Mouse (Mus musculus): Measurements from ENCODE around the gene Camk1d. TPM values are rescaled to one million over a fixed set of nuclear protein-coding genes. Genes with fewer than 3 reads are reported as not detected.

Camk1d gene
- polyA plus RNA-seq, 1 experiment from 2014 or later = 2.1 TPM

DNA sequence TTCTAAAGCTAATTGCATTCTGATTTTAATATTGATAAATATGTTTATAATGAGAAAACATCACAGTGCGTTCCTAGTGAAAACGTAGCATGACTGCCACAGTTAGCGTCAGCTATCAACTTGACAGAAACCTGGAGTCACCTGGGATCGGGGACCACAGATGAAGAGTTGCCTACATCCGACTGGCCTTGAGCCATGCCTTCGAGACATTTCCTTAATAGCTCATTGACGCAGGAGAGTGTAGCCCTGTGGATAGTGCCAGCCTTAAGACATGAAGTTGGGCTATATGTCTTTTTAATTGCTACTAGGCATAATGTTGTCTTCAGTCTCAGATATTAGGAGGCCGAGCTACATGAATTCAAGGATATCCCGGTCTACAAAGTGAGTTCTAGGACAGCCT is 315.8 kb downstream of the Camk1d start:
- Histone ChIP-seq H3K9me3 (ENCODE audit: control insufficient read depth, low read length) (no peaks in the 10 kb centered on the region), H3K4me2 (ENCODE audit: low read depth) (no peak overlapping the region), H3K27ac (ENCODE audit: low read depth, low read length) (no peak overlapping the region), H3K36me3 (ENCODE audit: control insufficient read depth, insufficient read depth, low read length) (no peaks in the 10 kb centered on the region), H3K4me1 (ENCODE audit: control insufficient read depth, insufficient read depth, low read length) (no peaks in the 10 kb centered on the region), H3K4me3 (ENCODE audit: low read depth, low read length) (no peak overlapping the region), H3K9ac (ENCODE audit: low read length) (no peak overlapping the region), H3K27me3 (ENCODE audit: control insufficient read depth, insufficient read depth, low read length) (no peaks in the 10 kb centered on the region)
- ATAC-seq (ENCODE audit: insufficient read depth, low FRiP score, low TSS enrichment) (no peak), DNase-seq (ENCODE audit: low spot score) (no peak)
- WGBS = 94% methylated on average over 9 of the region's 9 CpGs

DNA sequence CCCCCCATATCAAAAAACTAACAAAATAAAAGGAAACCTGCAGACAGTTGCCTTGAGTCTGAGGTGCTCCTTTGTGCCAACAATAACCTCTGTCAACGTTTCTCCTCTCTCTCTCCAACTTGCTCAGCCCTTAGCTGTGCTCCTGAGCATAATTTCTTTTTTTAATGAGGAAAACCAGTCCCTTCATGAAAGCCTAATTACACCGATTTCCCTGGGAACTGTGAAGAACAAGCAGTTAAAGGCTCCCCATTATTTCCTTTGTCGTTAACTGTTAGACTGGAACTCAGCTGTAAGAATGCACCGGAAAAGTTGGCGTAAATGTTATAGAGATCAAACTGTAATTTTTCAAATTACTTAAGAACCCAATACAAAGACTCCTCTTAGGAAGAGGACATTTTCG is 316.3 kb downstream of the Camk1d start:
- Histone ChIP-seq H3K4me1 (ENCODE audit: control insufficient read depth, insufficient read depth, low read length) (no peaks in the 10 kb centered on the region), H3K4me2 (ENCODE audit: low read depth) (no peak overlapping the region), H3K27me3 (ENCODE audit: control insufficient read depth, insufficient read depth, low read length) (no peaks in the 10 kb centered on the region), H3K27ac (ENCODE audit: low read depth, low read length) (no peak overlapping the region), H3K4me3 (ENCODE audit: low read depth, low read length) (no peak overlapping the region), H3K9ac (ENCODE audit: low read length) (no peak overlapping the region), H3K36me3 (ENCODE audit: control insufficient read depth, insufficient read depth, low read length) (no peaks in the 10 kb centered on the region), H3K9me3 (ENCODE audit: control insufficient read depth, low read length) (no peaks in the 10 kb centered on the region)
- ATAC-seq (ENCODE audit: insufficient read depth, low FRiP score, low TSS enrichment) (no peak), DNase-seq (ENCODE audit: low spot score) (no peak)
- WGBS = 75% methylated on average over 6 of the region's 6 CpGs

DNA sequence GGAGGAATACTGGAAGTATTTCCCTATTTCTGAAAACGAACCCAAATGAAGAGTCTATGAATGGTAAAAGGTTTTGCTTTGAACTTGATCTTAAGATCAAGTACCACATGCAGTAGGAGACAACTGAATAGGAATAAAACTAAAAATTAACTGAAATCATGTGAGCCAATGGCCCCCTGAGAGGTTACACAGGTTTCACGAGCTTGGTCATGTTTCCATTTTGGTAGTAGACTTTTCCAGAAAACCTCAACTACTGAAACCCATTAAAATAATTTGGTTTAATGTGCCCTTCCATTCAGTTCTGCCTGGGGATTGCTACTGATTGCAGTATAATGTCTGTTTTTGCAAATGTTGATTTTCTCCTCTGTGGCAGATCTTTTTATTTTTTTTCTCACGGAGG is 316.8 kb downstream of the Camk1d start:
- Histone ChIP-seq H3K9ac (ENCODE audit: low read length) (no peak overlapping the region), H3K27ac (ENCODE audit: low read depth, low read length) (no peak overlapping the region), H3K4me3 (ENCODE audit: low read depth, low read length) (no peak overlapping the region), H3K4me2 (ENCODE audit: low read depth) (no peak overlapping the region), H3K9me3 (ENCODE audit: control insufficient read depth, low read length) (no peaks in the 10 kb centered on the region), H3K36me3 (ENCODE audit: control insufficient read depth, insufficient read depth, low read length) (no peaks in the 10 kb centered on the region), H3K4me1 (ENCODE audit: control insufficient read depth, insufficient read depth, low read length) (no peaks in the 10 kb centered on the region), H3K27me3 (ENCODE audit: control insufficient read depth, insufficient read depth, low read length) (no peaks in the 10 kb centered on the region)
- ATAC-seq (ENCODE audit: insufficient read depth, low FRiP score, low TSS enrichment) = no peak
- 82% methylated on average over 3 of the region's 3 CpGs for WGBS
- DNase-seq (ENCODE audit: low spot score) = no peak

DNA sequence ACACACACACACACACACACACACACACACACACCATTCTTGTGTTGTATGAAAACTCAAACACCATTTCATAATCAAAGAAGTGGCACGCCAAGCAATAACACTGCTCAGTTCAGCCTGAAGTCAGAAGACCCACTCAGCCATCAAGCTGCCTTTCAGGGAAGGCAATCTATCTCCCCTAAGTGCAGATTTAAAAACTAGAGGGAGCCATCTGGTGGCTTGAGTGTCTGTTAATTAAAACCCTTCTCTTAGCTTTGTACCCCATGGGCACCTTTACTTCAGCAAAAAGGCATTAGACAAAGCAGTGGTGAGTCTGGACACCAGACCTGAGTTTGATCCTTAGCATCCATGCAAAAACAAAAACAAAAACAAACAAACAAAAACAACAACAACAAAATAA is 317.9 kb downstream of the Camk1d start:
- Histone ChIP-seq H3K9me3 (ENCODE audit: control insufficient read depth, low read length) (no peaks in the 10 kb centered on the region), H3K9ac (ENCODE audit: low read length) (no peak overlapping the region), H3K27ac (ENCODE audit: low read depth, low read length) (no peak overlapping the region), H3K4me3 (ENCODE audit: low read depth, low read length) (no peak overlapping the region), H3K4me1 (ENCODE audit: control insufficient read depth, insufficient read depth, low read length) (no peaks in the 10 kb centered on the region), H3K4me2 (ENCODE audit: low read depth) (no peak overlapping the region), H3K27me3 (ENCODE audit: control insufficient read depth, insufficient read depth, low read length) (no peaks in the 10 kb centered on the region), H3K36me3 (ENCODE audit: control insufficient read depth, insufficient read depth, low read length) (no peaks in the 10 kb centered on the region)
- 75% methylated on average over 1 of the region's 1 CpGs for WGBS
- ATAC-seq (ENCODE audit: insufficient read depth, low FRiP score, low TSS enrichment) (no peak), DNase-seq (ENCODE audit: low spot score) (no peak)

DNA sequence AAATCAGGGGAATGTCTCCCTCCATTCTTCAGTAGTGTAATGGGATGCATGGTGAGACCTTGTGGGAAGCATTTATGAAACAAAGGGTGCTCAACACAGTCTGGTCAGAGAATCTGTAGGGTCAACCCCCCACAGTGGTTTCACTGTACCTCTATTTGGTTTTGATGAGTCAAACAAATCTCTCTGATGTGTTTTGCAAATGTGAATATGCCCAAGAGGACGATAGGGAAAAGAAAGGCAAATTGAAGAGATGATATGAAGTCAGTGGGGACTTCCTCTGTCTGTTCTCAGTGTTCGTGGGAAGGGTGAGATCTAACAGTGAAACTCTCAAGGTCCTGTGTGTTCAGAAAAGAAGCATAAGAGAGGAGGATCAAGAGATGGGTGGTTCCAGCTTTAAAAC is 318.4 kb downstream of the Camk1d start:
- 72% methylated on average over 2 of the region's 2 CpGs for WGBS
- Histone ChIP-seq H3K27ac (ENCODE audit: low read depth, low read length) (no peak overlapping the region), H3K4me3 (ENCODE audit: low read depth, low read length) (no peak overlapping the region), H3K9ac (ENCODE audit: low read length) (no peak overlapping the region), H3K4me2 (ENCODE audit: low read depth) (no peak overlapping the region), H3K36me3 (ENCODE audit: control insufficient read depth, insufficient read depth, low read length) (no peaks in the 10 kb centered on the region), H3K27me3 (ENCODE audit: control insufficient read depth, insufficient read depth, low read length) (no peaks in the 10 kb centered on the region), H3K4me1 (ENCODE audit: control insufficient read depth, insufficient read depth, low read length) (no peaks in the 10 kb centered on the region), H3K9me3 (ENCODE audit: control insufficient read depth, low read length) (no peaks in the 10 kb centered on the region)
- no peak for ATAC-seq (ENCODE audit: insufficient read depth, low FRiP score, low TSS enrichment)
- no peak for DNase-seq (ENCODE audit: low spot score)

DNA sequence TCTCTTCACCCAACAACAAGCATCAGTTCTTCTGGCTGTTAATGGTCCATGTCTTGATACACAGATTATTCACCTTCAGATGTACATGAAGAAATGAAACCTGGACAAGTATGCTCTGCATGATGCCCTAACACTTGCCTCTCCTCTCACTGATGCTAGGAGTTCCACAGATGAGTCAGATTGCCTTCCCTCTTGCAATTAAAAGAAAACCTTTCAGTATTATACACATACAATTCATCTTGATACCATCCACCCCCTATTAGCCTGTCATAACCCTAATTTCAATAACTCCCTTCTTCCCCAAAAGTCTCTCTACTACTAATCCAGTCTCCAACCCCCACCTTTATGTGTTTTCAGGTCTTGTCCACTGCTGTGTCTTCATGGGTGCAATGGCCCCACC is 321.4 kb downstream of the Camk1d start:
- Histone ChIP-seq H3K4me1 (ENCODE audit: control insufficient read depth, insufficient read depth, low read length) (no peaks in the 10 kb centered on the region), H3K36me3 (ENCODE audit: control insufficient read depth, insufficient read depth, low read length) (no peaks in the 10 kb centered on the region), H3K4me2 (ENCODE audit: low read depth) (no peak overlapping the region), H3K9ac (ENCODE audit: low read length) (no peak overlapping the region), H3K27ac (ENCODE audit: low read depth, low read length) (no peak overlapping the region), H3K4me3 (ENCODE audit: low read depth, low read length) (no peak overlapping the region), H3K9me3 (ENCODE audit: control insufficient read depth, low read length) (no peaks in the 10 kb centered on the region), H3K27me3 (ENCODE audit: control insufficient read depth, insufficient read depth, low read length) (no peaks in the 10 kb centered on the region)
- DNase-seq (ENCODE audit: low spot score) = no peak
- no peak for ATAC-seq (ENCODE audit: insufficient read depth, low FRiP score, low TSS enrichment)

DNA sequence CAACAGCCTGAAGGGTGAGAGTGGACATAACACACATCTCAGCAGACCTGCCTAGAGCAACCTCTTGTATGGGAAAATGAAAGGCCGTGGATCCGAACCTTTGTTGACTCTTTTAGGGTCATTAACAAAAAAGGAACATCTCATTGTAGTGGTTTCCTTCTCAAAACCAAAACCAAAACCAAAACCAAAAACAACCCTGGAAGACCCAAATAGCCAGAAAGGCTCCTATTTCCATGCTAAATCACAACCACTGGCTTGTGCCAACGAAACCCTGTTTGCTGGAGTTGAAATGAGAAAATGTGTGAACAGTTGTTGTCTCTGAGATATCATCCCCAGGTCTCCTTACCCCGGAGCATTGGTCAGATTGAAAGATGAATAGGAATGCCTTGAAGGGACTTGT is 321.8 kb downstream of the Camk1d start:
- Histone ChIP-seq H3K9me3 (ENCODE audit: control insufficient read depth, low read length) (no peaks in the 10 kb centered on the region), H3K9ac (ENCODE audit: low read length) (no peak overlapping the region), H3K27ac (ENCODE audit: low read depth, low read length) (no peak overlapping the region), H3K4me1 (ENCODE audit: control insufficient read depth, insufficient read depth, low read length) (no peaks in the 10 kb centered on the region), H3K4me3 (ENCODE audit: low read depth, low read length) (no peak overlapping the region), H3K27me3 (ENCODE audit: control insufficient read depth, insufficient read depth, low read length) (no peaks in the 10 kb centered on the region), H3K4me2 (ENCODE audit: low read depth) (no peak overlapping the region), H3K36me3 (ENCODE audit: control insufficient read depth, insufficient read depth, low read length) (no peaks in the 10 kb centered on the region)
- WGBS = 91% methylated on average over 4 of the region's 4 CpGs
- no peak for ATAC-seq (ENCODE audit: insufficient read depth, low FRiP score, low TSS enrichment)
- no peak for DNase-seq (ENCODE audit: low spot score)

DNA sequence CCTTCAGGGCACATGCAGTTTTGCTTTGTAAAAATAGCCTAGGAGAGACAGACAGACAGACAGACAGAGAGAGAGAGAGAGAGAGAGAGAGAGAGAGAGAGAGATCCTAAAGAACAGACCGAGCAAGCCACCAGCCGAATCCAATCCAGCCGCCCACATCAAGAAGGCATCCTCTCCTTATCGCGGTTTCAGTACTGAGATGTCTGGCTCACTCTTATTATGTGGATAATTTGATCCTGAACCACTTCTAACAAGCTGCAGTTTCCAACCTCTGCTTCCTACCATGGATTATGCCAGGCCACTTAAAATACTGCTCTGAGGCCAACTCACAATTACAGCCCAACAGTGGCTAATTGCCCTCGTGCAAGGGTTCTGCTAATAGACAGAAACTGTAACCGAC is 325.9 kb downstream of the Camk1d start:
- Histone ChIP-seq H3K9ac (ENCODE audit: low read length) (no peak overlapping the region), H3K27ac (ENCODE audit: low read depth, low read length) (no peak overlapping the region), H3K4me1 (ENCODE audit: control insufficient read depth, insufficient read depth, low read length) (no peaks in the 10 kb centered on the region), H3K27me3 (ENCODE audit: control insufficient read depth, insufficient read depth, low read length) (no peaks in the 10 kb centered on the region), H3K9me3 (ENCODE audit: control insufficient read depth, low read length) (no peaks in the 10 kb centered on the region), H3K36me3 (ENCODE audit: control insufficient read depth, insufficient read depth, low read length) (no peaks in the 10 kb centered on the region), H3K4me2 (ENCODE audit: low read depth) (no peak overlapping the region), H3K4me3 (ENCODE audit: low read depth, low read length) (no peak overlapping the region)
- WGBS = 92% methylated on average over 7 of the region's 7 CpGs
- DNase-seq (ENCODE audit: low spot score) (no peak), ATAC-seq (ENCODE audit: insufficient read depth, low FRiP score, low TSS enrichment) (no peak)

DNA sequence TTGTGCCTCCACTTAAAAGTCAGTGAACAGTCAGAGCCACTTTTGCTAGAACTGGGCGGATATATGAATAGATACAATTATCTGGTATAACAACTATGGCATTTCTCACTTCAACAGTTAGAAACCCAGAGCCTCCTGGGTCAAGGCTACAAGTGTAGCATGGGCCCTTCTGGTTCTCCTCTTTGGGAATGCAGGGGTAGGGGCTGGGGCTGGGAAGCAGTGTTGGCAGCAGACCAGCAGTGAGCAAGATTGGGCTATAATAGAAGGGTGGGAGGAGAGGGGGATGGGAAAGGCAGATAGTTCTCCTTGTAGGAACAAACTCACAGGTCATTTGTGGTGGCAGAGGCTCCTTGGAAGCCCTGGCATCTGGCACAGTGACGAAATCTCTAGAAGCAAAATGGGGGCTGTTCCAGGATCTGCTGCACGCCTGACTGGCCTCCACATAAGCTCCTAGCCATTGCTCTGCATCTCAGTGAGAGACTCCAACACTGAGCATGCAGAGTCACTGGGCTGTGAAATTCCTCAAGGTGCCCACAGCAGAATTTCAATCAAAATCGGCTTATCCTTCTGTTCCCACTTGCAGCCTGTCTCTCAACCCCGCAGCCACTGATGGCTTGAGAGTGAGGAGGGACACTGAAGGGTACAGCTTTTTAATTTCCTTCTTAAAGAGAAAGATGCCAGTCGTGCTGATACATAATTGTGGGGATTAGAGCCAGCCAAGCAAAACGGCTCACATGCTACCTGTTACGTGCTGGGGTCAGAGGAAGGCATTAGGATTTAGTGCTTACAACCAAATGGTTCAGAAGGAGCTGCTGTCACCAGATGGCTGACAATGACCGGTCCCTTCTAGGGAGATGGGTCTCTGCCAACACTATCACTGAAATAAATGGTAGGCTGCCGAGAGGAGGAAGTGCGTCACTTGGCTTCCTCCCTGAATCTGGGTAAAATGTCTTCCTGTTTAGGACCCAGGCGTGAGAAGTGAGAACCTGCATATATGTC is 332.3 kb downstream of the Camk1d start:
- Histone ChIP-seq H3K36me3 (ENCODE audit: control insufficient read depth, insufficient read depth, low read length) (no peaks in the 10 kb centered on the region), H3K4me2 (ENCODE audit: low read depth) (no peak overlapping the region), H3K4me1 (ENCODE audit: control insufficient read depth, insufficient read depth, low read length) (no peaks in the 10 kb centered on the region), H3K4me3 (ENCODE audit: low read depth, low read length) (no peak overlapping the region), H3K9ac (ENCODE audit: low read length) (no peak overlapping the region), H3K9me3 (ENCODE audit: control insufficient read depth, low read length) (no peaks in the 10 kb centered on the region), H3K27me3 (ENCODE audit: control insufficient read depth, insufficient read depth, low read length) (no peaks in the 10 kb centered on the region), H3K27ac (ENCODE audit: low read depth, low read length) (no peak overlapping the region)
- ATAC-seq (ENCODE audit: insufficient read depth, low FRiP score, low TSS enrichment) (no peak), DNase-seq (ENCODE audit: low spot score) (no peak)
- WGBS = 68% methylated on average over 12 of the region's 12 CpGs
